Mouse (Mus musculus) megakaryocyte progenitor cell, adult 5-6 weeks (primary cell): Measurements from ENCODE around the gene Gata2. TPM values are rescaled to one million over a fixed set of nuclear protein-coding genes. Genes with fewer than 3 reads are reported as not detected.

ENCODE experiments used
- ATAC-seq: replicated peaks from 2 replicates; pipeline ENCODE4 v1.8.0; 2016; ENCODE audit warnings: mild to moderate bottlenecking, moderate TSS enrichment, inconsistent platforms; ENCODE audit not compliant: poor library complexity
- total RNA-seq, 2 experiments: library from RNA; stranded (forward) in 1 of 2; stranded (reverse) in 1 of 2; fragments of 157-497, 149-512 nt in 1 of 2; fragments of 200-1000 nt in 1 of 2; gene quantifications; 2 replicates each; pipeline versions ENCODE4 v1.2.3 to v1.2.4; 2015 to 2017

Gata2 gene
- total RNA-seq, 2 experiments from 2014 or later = 6.0 to 19.8 TPM

- no peak for ATAC-seq
Measured at GRCm38 (mm10) chr6:88205937-88206336, 12.2 kb downstream of the Gata2 start.

DNA sequence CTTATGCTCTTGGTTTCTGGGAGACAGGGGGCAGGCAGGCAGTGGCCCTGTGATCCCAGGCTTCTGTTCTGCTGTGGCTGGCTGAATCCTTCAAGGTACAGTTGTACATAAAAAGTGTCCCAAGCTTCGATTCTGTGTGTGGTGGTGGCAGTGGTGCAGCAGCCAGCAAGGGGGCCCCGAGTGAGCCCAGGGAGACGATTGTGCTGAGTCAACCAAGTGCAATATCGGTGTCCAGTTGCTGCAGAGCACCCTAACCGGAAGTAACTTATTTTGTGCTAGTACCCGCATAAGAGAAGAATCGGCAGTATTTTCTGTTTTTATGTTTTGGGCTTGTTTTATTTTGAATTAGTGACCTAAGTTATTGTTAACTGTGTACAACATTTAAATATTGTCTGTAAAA, 12.9 kb downstream of the Gata2 start:
- peak; percentile 26; the same call in 1 of the 2 replicates for ATAC-seq

GRCm38 (mm10) chr6:88207403-88208033, 13.8 kb downstream of the Gata2 start:
- ATAC-seq = no peak

- ATAC-seq = no peak
Measured at GRCm38 (mm10) chr6:88208321-88208720, 14.6 kb downstream of the Gata2 start.

GRCm38 (mm10) chr6:88209453-88209852, 15.8 kb downstream of the Gata2 start:
- no peak for ATAC-seq

DNA sequence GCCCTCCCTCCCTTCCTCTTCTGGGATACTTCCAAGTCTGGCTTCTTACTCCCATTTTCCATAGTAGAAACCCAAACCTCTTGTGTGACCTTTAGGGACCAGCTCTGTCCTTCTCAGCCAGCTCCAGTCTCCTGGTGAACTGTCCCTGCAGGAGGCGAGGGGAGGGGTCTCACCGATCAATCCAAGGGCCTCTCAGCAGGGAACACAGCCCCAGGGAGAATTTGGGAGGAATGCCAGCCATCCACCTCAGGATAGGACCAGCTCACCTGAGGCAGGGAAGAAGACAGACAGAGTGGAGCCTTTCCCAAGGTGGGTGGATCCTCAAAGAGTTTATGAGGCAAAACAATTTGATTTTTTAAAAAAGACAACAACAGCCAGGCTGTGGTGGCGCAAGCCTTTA, 16.5 kb downstream of the Gata2 start:
- ATAC-seq = no peak

GRCm38 (mm10) chr6:88215797-88216196, 22.1 kb downstream of the Gata2 start:
- no peak for ATAC-seq

- ATAC-seq = no peak
Measured at GRCm38 (mm10) chr6:88216199-88216598, 22.5 kb downstream of the Gata2 start.

- no peak for ATAC-seq
Measured at GRCm38 (mm10) chr6:88219094-88219493, 25.4 kb downstream of the Gata2 start.

DNA sequence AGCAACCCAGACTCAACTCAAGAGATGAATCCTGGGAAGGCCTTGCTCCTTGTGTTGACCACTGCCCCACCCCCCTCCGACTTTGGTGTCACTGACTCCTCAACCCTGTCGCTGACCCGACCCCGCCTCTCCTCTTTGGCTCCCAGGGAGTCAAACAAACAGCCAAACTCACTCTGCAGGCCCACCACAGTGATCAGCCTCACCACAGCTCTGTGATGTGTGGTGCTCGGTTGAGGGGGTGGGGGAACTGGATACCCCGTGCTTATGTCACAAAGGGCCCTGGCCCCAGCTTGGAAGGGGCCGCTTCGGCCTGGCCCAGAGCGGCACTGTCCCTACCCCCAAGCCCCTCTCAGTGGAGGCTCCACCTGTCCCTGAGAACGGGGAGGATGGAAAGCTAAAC, 28.3 kb downstream of the Gata2 start, which contains the start of gene Dnajb8:
Gene Dnajb8, plus strand, starts transcription at position 301 of the 400 bp plus-strand sequence.
- ATAC-seq = no peak

- peak; percentile 21; the same call in 1 of the 2 replicates for ATAC-seq
Measured at GRCm38 (mm10) chr6:88226570-88226994, 32.9 kb downstream of the Gata2 start.

DNA sequence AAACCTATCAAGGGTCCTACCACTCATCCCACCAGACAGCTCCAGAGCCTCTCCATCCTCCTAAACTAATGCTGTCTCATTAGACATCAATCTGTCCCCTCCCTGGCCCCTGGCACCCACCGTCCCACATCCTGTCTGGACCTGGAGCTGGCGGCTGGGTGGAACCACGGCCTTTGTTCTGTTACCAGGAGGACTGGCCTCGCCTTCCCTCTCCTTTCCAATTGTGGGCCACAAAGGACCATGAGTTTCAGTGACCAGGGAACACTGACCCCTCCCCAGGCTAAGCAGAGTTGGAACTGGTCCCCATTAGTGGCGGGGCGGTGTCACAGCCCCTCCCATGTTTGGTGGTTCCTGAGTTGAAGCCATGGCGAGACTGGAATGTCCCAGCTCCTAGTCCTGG, 33.8 kb downstream of the Gata2 start:
- ATAC-seq = no peak

GRCm38 (mm10) chr6:88229221-88229620, 35.5 kb downstream of the Gata2 start:
- peak; percentile 71 for ATAC-seq

DNA sequence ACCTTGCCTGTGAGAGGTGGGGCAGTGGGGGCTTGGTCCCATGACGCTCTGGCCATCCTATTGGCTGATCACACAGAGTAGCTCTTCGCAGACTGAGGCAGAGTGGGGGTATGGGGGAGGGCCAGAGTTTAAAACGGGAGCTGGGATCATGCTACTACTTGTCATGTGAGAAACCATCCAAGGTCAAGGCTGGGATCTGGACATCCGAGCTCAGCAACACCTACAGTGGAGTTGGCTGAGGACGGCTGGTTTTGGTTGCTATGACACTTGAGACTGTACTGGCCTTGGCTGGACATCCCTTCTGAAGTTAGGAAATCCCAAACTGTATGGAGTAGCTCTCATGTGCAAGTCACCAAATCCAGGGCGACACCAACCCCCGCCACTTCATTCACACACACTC, 38.1 kb downstream of the Gata2 start:
- no peak for ATAC-seq

DNA sequence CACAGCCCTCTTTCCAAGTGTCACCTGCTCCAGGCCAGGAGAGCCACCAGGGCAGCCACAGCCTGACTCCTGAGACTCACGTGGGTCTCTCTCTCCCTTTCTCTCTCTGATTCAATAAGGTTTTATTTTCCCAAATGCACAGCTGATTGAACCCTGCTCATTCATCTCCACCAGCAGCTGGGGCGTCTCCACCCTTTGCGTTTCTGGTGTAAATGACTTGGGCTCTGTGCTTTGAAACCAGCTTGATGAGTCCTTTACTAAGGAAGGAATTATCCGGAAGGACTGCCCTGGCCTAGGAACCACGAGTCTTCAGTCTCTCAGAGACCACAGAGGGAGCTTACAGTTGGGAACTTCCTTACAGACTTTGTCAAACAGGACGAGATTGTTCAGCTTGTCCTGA, 38.5 kb downstream of the Gata2 start:
- no peak for ATAC-seq

DNA sequence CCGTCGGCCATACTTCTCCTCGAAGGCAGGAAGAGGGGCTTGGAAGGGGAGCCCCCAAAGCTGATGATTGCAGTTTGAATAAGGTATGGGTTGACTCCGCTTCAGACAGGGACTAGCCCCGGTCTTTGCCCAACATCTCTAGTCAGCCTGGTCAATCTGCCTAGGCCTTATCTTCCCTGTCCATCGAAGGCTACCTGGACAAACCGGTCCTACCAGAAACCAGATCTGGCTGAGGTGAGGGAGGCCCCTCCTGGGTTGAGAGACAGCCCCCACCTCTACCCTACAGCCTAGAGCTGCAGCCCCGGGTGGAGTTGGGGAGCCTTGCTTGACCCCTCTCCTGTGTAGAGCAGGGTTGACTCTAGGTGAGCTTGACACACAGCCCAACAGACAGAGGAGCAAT, 40.3 kb downstream of the Gata2 start:
- no peak for ATAC-seq

- ATAC-seq = no peak
Measured at GRCm38 (mm10) chr6:88235461-88235860, 41.8 kb downstream of the Gata2 start.

DNA sequence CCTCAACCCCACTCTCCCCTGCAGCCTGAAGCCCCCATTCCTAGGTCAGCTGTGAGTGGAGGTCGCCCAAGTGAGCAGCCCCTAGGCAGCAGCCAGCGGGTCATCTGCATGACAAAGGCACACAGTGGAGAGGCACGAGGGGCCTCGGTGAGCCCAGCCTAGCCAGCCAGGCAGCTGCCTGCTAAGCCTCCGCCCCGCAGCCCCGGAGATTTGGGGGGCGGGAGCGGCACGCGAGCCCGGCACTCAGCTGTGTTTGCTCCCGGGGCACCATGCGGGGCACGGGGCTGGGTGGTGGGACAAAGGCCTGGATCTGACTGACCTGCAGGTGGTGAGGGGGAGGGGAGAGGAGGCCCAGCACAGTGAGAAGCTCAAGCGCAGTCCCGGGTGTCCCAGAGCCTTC, 42.3 kb downstream of the Gata2 start:
- ATAC-seq = no peak

DNA sequence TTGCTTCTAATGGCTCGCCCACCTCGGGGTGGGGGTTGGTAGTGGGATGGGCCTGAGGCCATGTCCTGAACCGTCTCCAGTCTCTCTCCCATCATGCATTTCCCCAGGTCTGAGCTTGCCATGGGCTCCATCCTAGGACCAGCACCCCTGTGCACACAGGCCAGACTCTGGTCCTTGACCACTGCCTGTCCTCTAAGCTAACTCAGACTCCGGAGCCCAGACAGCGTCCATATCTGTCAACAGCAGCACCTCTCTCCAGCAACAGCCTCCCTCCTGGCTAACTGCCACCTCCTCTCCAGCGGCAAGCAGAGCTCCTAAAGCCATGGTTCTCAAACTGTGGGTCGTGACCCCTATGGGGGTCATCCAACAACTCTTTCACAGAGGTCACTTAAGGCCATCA, 42.8 kb downstream of the Gata2 start:
- ATAC-seq = peak; percentile 58

GRCm38 (mm10) chr6:88242604-88243003, 48.9 kb downstream of the Gata2 start:
- peak; percentile 97 for ATAC-seq

- ATAC-seq = no peak
Measured at GRCm38 (mm10) chr6:88249231-88249630, 55.5 kb downstream of the Gata2 start.

GRCm38 (mm10) chr6:88251396-88251795, 57.7 kb downstream of the Gata2 start:
- ATAC-seq = no peak
